Mouse (Mus musculus): Measurements from ENCODE around the gene Rab35. TPM values are rescaled to one million over a fixed set of nuclear protein-coding genes. Genes with fewer than 3 reads are reported as not detected.

The Rab35 gene
- polyA plus RNA-seq, 2 experiments from 2014 or later = 7.3 to 8.1 TPM

Other genes starting within 250 kb of the Rab35 start
- gene Msi1, start 202.3 kb upstream of the Rab35 start, polyA plus RNA-seq (2017; shearing (Covaris generic)) = not detected
- gene Pla2g1b, start 165.6 kb upstream of the Rab35 start, polyA plus RNA-seq (2017; shearing (Covaris generic)) = not detected
- 10 to 100 TPM in 1 of 2 experiments, 1 to 10 TPM in 1; 9.9 to 18.6 TPM for gene Sirt4, start 147.2 kb upstream of the Rab35 start, polyA plus RNA-seq (2017; shearing (Covaris generic))
- 10 to 100 TPM; 14.5 to 23.4 TPM for gene Pxn, start 125.2 kb upstream of the Rab35 start, polyA plus RNA-seq (2017; shearing (Covaris generic))
- 1,000 to 10,000 TPM; 4,123 to 4,128 TPM for gene Rplp0, start 72.4 kb upstream of the Rab35 start, polyA plus RNA-seq (2017; shearing (Covaris generic))
- gene Gcn1l1, start 66.7 kb upstream of the Rab35 start, polyA plus RNA-seq (2017; shearing (Covaris generic)) = 10 to 100 TPM; 25.2 to 36.2 TPM
- gene Bicdl1, start 99.7 kb downstream of the Rab35 start, polyA plus RNA-seq (2017; shearing (Covaris generic)) = 10 to 100 TPM; 15.7 to 17.7 TPM
- 1 to 10 TPM; 3.8 to 4.9 TPM for gene Cit, start 213.4 kb downstream of the Rab35 start, polyA plus RNA-seq (2017; shearing (Covaris generic))

Measured in CD4-positive, CD25-positive, alpha-beta regulatory T cell, adult 4 months (primary cell).